Mouse (Mus musculus) bone marrow macrophage, adult 2 months (primary cell): ENCODE measurements around the gene Traf3.

Source experiments
- CTCF ChIP-seq: IDR thresholded peaks from 2 replicates; pipeline ENCODE4 v1.5.1; 2012; ENCODE audit warnings: low read depth, mild to moderate bottlenecking, low read length, moderate library complexity
- POLR2A ChIP-seq: IDR thresholded peaks from 2 replicates; pipeline ENCODE4 v1.6.1; 2012; ENCODE audit warnings: mild to moderate bottlenecking, low read depth, low read length, borderline replicate concordance

- TF ChIP-seq CTCF (no peak), POLR2A (no peak)
These were observed 16.0 kb upstream of the Traf3 start for GRCm38 (mm10) chr12:111150236-111150596.
